Mouse (Mus musculus): ENCODE data around the gene Anapc5. TPM values are rescaled to one million over a fixed set of nuclear protein-coding genes. Genes with fewer than 3 reads are reported as not detected.

Gene Anapc5
- polyA plus RNA-seq, 1 experiment from 2014 or later: 495 TPM

- 59% methylated on average over 3 of the region's 3 CpGs for WGBS
- ATAC-seq: no peak
- no peaks in the 10 kb centered on the region for H3K9me3 ChIP-seq (ENCODE audit: control insufficient read depth, low read length)
- no peak overlapping the region for H3K4me3 ChIP-seq (ENCODE audit: low read length)
- H3K36me3 ChIP-seq (ENCODE audit: control insufficient read depth, insufficient read depth, low read length): peaks cover 56% of the 10 kb centered on the region
- H3K9ac ChIP-seq (ENCODE audit: low read depth, low read length): no peak overlapping the region
- H3K27ac ChIP-seq (ENCODE audit: low read depth, low read length): no peak overlapping the region
- no peaks in the 10 kb centered on the region for H3K27me3 ChIP-seq (replicated peaks; ENCODE audit: control insufficient read depth, insufficient read depth, low read length)
- peaks cover 3% of the 10 kb centered on the region; the same call in 1 of the 2 replicates for H3K4me1 ChIP-seq (ENCODE audit: control insufficient read depth, insufficient read depth, low read depth, low read length)
- H3K4me2 ChIP-seq (ENCODE audit: low read length): no peak overlapping the region
These were observed 15.6 kb downstream of the Anapc5 start for GRCm38 (mm10) chr5:122805503-122805902.

- peaks cover 20% of the 10 kb centered on the region for H3K4me1 ChIP-seq (ENCODE audit: control insufficient read depth, insufficient read depth, low read depth, low read length)
- H3K4me2 ChIP-seq (ENCODE audit: low read length): no peak overlapping the region
- peaks cover 67% of the 10 kb centered on the region for H3K36me3 ChIP-seq (ENCODE audit: control insufficient read depth, insufficient read depth, low read length)
- H3K4me3 ChIP-seq (ENCODE audit: low read length): no peak overlapping the region
- 68% methylated on average over 9 of the region's 9 CpGs for WGBS
- no peak overlapping the region for H3K9ac ChIP-seq (ENCODE audit: low read depth, low read length)
- H3K27me3 ChIP-seq (replicated peaks; ENCODE audit: control insufficient read depth, insufficient read depth, low read length): no peaks in the 10 kb centered on the region
- 0 out of 2 replicates have a peak overlapping the region, but pooled peaks have one; percentile 9 for H3K27ac ChIP-seq (ENCODE audit: low read depth, low read length)
- no peak for ATAC-seq
- no peaks in the 10 kb centered on the region for H3K9me3 ChIP-seq (ENCODE audit: control insufficient read depth, low read length)
These were observed 18.4 kb downstream of the Anapc5 start for GRCm38 (mm10) chr5:122802706-122803105.

GRCm38 (mm10) chr5:122801684-122802083 lies 19.5 kb downstream of the Anapc5 start:
- Histone ChIP-seq H3K4me3 (ENCODE audit: low read length) (no peak overlapping the region), H3K4me1 (ENCODE audit: control insufficient read depth, insufficient read depth, low read depth, low read length) (peaks cover 20% of the 10 kb centered on the region), H3K9me3 (ENCODE audit: control insufficient read depth, low read length) (no peaks in the 10 kb centered on the region), H3K9ac (ENCODE audit: low read depth, low read length) (no peak overlapping the region), H3K27me3 (replicated peaks; ENCODE audit: control insufficient read depth, insufficient read depth, low read length) (no peaks in the 10 kb centered on the region), H3K4me2 (ENCODE audit: low read length) (no peak overlapping the region), H3K27ac (ENCODE audit: low read depth, low read length) (no peak overlapping the region), H3K36me3 (ENCODE audit: control insufficient read depth, insufficient read depth, low read length) (peaks cover 66% of the 10 kb centered on the region)
- no peak for ATAC-seq
- WGBS: 96% methylated on average over 8 of the region's 8 CpGs

GRCm38 (mm10) chr5:122800345-122801010 lies 20.7 kb downstream of the Anapc5 start:
- 74% methylated on average over 13 of the region's 13 CpGs for WGBS
- H3K27ac ChIP-seq (ENCODE audit: low read depth, low read length): peak overlapping the region; percentile 7

GRCm38 (mm10) chr5:122799379-122800344 lies 21.5 kb downstream of the Anapc5 start:
- H3K36me3 ChIP-seq (ENCODE audit: control insufficient read depth, insufficient read depth, low read length): peaks cover 57% of the 10 kb centered on the region
- WGBS: 64% methylated on average over 17 of the region's 17 CpGs
- no peak overlapping the region for H3K9ac ChIP-seq (ENCODE audit: low read depth, low read length)
- peaks cover 20% of the 10 kb centered on the region for H3K4me1 ChIP-seq (ENCODE audit: control insufficient read depth, insufficient read depth, low read depth, low read length)
- peak overlapping the region; percentile 7 for H3K27ac ChIP-seq (ENCODE audit: low read depth, low read length)
- no peak overlapping the region for H3K4me2 ChIP-seq (ENCODE audit: low read length)
- peak; percentile 54 for ATAC-seq
- H3K27me3 ChIP-seq (replicated peaks; ENCODE audit: control insufficient read depth, insufficient read depth, low read length): no peaks in the 10 kb centered on the region
- no peak overlapping the region for H3K4me3 ChIP-seq (ENCODE audit: low read length)
- no peaks in the 10 kb centered on the region for H3K9me3 ChIP-seq (ENCODE audit: control insufficient read depth, low read length)

More at GRCm38 (mm10) chr5:122800345-122801010, 20.7 kb downstream of the Anapc5 start:
- H3K27me3 ChIP-seq (replicated peaks; ENCODE audit: control insufficient read depth, insufficient read depth, low read length): no peaks in the 10 kb centered on the region
- ATAC-seq: peak; percentile 14; the same call in 1 of the 2 replicates
- H3K9ac ChIP-seq (ENCODE audit: low read depth, low read length): no peak overlapping the region
- peaks cover 61% of the 10 kb centered on the region for H3K36me3 ChIP-seq (ENCODE audit: control insufficient read depth, insufficient read depth, low read length)
- H3K4me3 ChIP-seq (ENCODE audit: low read length): no peak overlapping the region
- H3K4me1 ChIP-seq (ENCODE audit: control insufficient read depth, insufficient read depth, low read depth, low read length): peaks cover 20% of the 10 kb centered on the region
- no peak overlapping the region for H3K4me2 ChIP-seq (ENCODE audit: low read length)
- H3K9me3 ChIP-seq (ENCODE audit: control insufficient read depth, low read length): no peaks in the 10 kb centered on the region

GRCm38 (mm10) chr5:122798557-122799378 lies 22.4 kb downstream of the Anapc5 start:
- Histone ChIP-seq H3K4me1 (ENCODE audit: control insufficient read depth, insufficient read depth, low read depth, low read length) (peaks cover 20% of the 10 kb centered on the region), H3K27ac (ENCODE audit: low read depth, low read length) (peak overlapping the region; percentile 7), H3K9me3 (ENCODE audit: control insufficient read depth, low read length) (no peaks in the 10 kb centered on the region), H3K27me3 (replicated peaks; ENCODE audit: control insufficient read depth, insufficient read depth, low read length) (no peaks in the 10 kb centered on the region), H3K36me3 (ENCODE audit: control insufficient read depth, insufficient read depth, low read length) (peaks cover 51% of the 10 kb centered on the region), H3K9ac (ENCODE audit: low read depth, low read length) (no peak overlapping the region), H3K4me2 (ENCODE audit: low read length) (no peak overlapping the region), H3K4me3 (ENCODE audit: low read length) (no peak overlapping the region)
- WGBS: 52% methylated on average over 17 of the region's 17 CpGs
- peak; percentile 70 for ATAC-seq

GRCm38 (mm10) chr5:122797866-122798265 lies 23.3 kb downstream of the Anapc5 start:
- Histone ChIP-seq H3K4me3 (ENCODE audit: low read length) (no peak overlapping the region), H3K36me3 (ENCODE audit: control insufficient read depth, insufficient read depth, low read length) (peaks cover 48% of the 10 kb centered on the region), H3K4me2 (ENCODE audit: low read length) (no peak overlapping the region), H3K27ac (ENCODE audit: low read depth, low read length) (no peak overlapping the region; the same call in 1 of the 2 replicates), H3K4me1 (ENCODE audit: control insufficient read depth, insufficient read depth, low read depth, low read length) (peaks cover 20% of the 10 kb centered on the region), H3K9me3 (ENCODE audit: control insufficient read depth, low read length) (no peaks in the 10 kb centered on the region), H3K27me3 (replicated peaks; ENCODE audit: control insufficient read depth, insufficient read depth, low read length) (no peaks in the 10 kb centered on the region), H3K9ac (ENCODE audit: low read depth, low read length) (no peak overlapping the region)
- WGBS: 94% methylated on average over 3 of the region's 3 CpGs
- no peak for ATAC-seq

- Histone ChIP-seq H3K9me3 (ENCODE audit: control insufficient read depth, low read length) (no peaks in the 10 kb centered on the region), H3K4me2 (ENCODE audit: low read length) (no peak overlapping the region), H3K27me3 (replicated peaks; ENCODE audit: control insufficient read depth, insufficient read depth, low read length) (no peaks in the 10 kb centered on the region), H3K4me1 (ENCODE audit: control insufficient read depth, insufficient read depth, low read depth, low read length) (no peaks in the 10 kb centered on the region), H3K9ac (ENCODE audit: low read depth, low read length) (no peak overlapping the region), H3K36me3 (ENCODE audit: control insufficient read depth, insufficient read depth, low read length) (peaks cover 39% of the 10 kb centered on the region), H3K27ac (ENCODE audit: low read depth, low read length) (no peak overlapping the region), H3K4me3 (ENCODE audit: low read length) (no peak overlapping the region)
- 94% methylated on average over 2 of the region's 2 CpGs for WGBS
- ATAC-seq: no peak
These were observed 32.4 kb downstream of the Anapc5 start for GRCm38 (mm10) chr5:122788696-122789095.

Measured in hindbrain, embryonic 16.5 days (tissue).